Mouse (Mus musculus) kidney, postnatal 0 days (tissue): ENCODE measurements at regions not wholly inside any gene's neighbourhood (a gene's known extent, or its start where the extent isn't known, plus 50 kb on each side); places are given as distances from the start of the nearest gene placed in this dataset.

Experiments used
- ATAC-seq: fragments of 200-750 bp; cut with Nextera tagmentation; replicated peaks from 2 replicates; pipeline ENCODE4 v1.8.0; 2017; ENCODE audit warnings: low read depth, moderate number of reproducible peaks, moderate TSS enrichment, moderate library complexity; ENCODE audit not compliant: low FRiP score
- DNase-seq: peaks from one replicate; pipeline ENCODE4 v3.0.0-alpha.2; 2016; ENCODE audit warnings: low spot score
- H3K27ac ChIP-seq: fragments of 300-500 bp; sonication (generic); 2 replicates; pipeline ENCODE4 v1.5.1; 2014; ENCODE audit warnings: mild to moderate bottlenecking
- H3K27me3 ChIP-seq: fragments of 300-500 bp; sonication (generic); 2 replicates; pipeline ENCODE4 v1.6.1; 2014; ENCODE audit warnings: low read length, mixed read lengths; ENCODE audit not compliant: insufficient read depth
- H3K36me3 ChIP-seq: fragments of 300-500 bp; sonication (generic); 2 replicates; pipeline ENCODE4 v1.6.1; 2014; ENCODE audit warnings: low read length, mixed read lengths; ENCODE audit not compliant: insufficient read depth
- H3K4me1 ChIP-seq: fragments of 300-500 bp; sonication (generic); replicated peaks from 2 replicates; pipeline ENCODE4 v1.6.1; 2014; ENCODE audit warnings: antibody characterized with exemption, low read length, mixed read lengths; ENCODE audit not compliant: insufficient read depth
- H3K4me2 ChIP-seq: fragments of 300-500 bp; sonication (generic); 2 replicates; pipeline ENCODE4 v1.6.1; 2014; ENCODE audit warnings: mild to moderate bottlenecking, low read length, moderate library complexity, mixed read lengths
- H3K4me3 ChIP-seq: fragments of 300-500 bp; sonication (generic); replicated peaks from 2 replicates; pipeline ENCODE4 v1.5.1; 2014; ENCODE audit warnings: low read depth, low read length
- H3K9ac ChIP-seq: fragments of 300-500 bp; sonication (generic); 2 replicates; pipeline ENCODE4 v1.6.1; 2014; ENCODE audit warnings: low read depth, low read length
- H3K9me3 ChIP-seq: fragments of 300-500 bp; sonication (generic); replicated peaks from 2 replicates; pipeline ENCODE4 v1.6.1; 2016; ENCODE audit warnings: low read length, inconsistent platforms, mixed read lengths
- CTCF ChIP-seq: IDR thresholded peaks from 2 replicates; pipeline ENCODE4 v1.5.1; 2016; ENCODE audit warnings: antibody characterized with exemption, low read depth, mild to moderate bottlenecking, moderate library complexity
- WGBS: fragments of 180-500 bp; shearing (Covaris S2); extraction: QIAGEN DNeasy Blood & Tissue Kit; methylation state at CpG from one replicate; pipeline ENCODE4 v1.1.7; 2014; 5-methylcytosine and 5-hydroxymethylcytosine counted together

GRCm38 (mm10) chr8:66785996-66786395 is 74.0 kb upstream of the Naf1 start:
- Histone ChIP-seq H3K36me3 (no peaks in the 10 kb centered on the region), H3K9ac (no peak overlapping the region), H3K27me3 (no peaks in the 10 kb centered on the region), H3K4me2 (no peak overlapping the region), H3K27ac (no peak overlapping the region), H3K4me1 (no peaks in the 10 kb centered on the region), H3K4me3 (no peak overlapping the region), H3K9me3 (no peaks in the 10 kb centered on the region)
- DNase-seq: no peak
- TF ChIP-seq CTCF: no peak
- no peak for ATAC-seq
- 67% methylated on average over 3 of the region's 3 CpGs for WGBS
